Mouse (Mus musculus): Measurements from ENCODE around the gene Slc25a22. TPM values are rescaled to one million over a fixed set of nuclear protein-coding genes. Genes with fewer than 3 reads are reported as not detected.
"Not testable (repeated sequence)": the region's sequence is repeated elsewhere in the genome, so short reads cannot be mapped to it uniquely, and the experiment has no call there.

Gene Slc25a22
- polyA plus RNA-seq, 1 experiment from 2014 or later = 33.9 TPM

GRCm38 (mm10) chr7:141408833-141409232 is 28.9 kb downstream of the Slc25a22 start:
- ATAC-seq (ENCODE audit: low FRiP score) = peak; percentile 63
- no peak overlapping the region for H3K27ac ChIP-seq (ENCODE audit: low read depth, low read length)
- no peaks in the 10 kb centered on the region for H3K4me1 ChIP-seq (replicated peaks; ENCODE audit: control insufficient read depth, insufficient read depth, low read length)
- WGBS = 16% methylated on average over 11 of the region's 11 CpGs
- no peaks in the 10 kb centered on the region for H3K9me3 ChIP-seq (ENCODE audit: control insufficient read depth, low read length)
- no peaks in the 10 kb centered on the region for H3K27me3 ChIP-seq (ENCODE audit: control insufficient read depth, insufficient read depth, low read length)
- no peak overlapping the region for H3K4me2 ChIP-seq (replicated peaks; ENCODE audit: low read depth, low read length)
- peak; percentile 89 for DNase-seq (ENCODE audit: low spot score)
- 0 out of 2 replicates have a peak, but pooled peaks cover 2% of the 10 kb centered on the region for H3K36me3 ChIP-seq (ENCODE audit: control insufficient read depth, insufficient read depth, low read length)
- H3K4me3 ChIP-seq (ENCODE audit: low read depth, low read length) = no peak overlapping the region
- H3K9ac ChIP-seq (ENCODE audit: low read depth, low read length) = no peak overlapping the region

DNA sequence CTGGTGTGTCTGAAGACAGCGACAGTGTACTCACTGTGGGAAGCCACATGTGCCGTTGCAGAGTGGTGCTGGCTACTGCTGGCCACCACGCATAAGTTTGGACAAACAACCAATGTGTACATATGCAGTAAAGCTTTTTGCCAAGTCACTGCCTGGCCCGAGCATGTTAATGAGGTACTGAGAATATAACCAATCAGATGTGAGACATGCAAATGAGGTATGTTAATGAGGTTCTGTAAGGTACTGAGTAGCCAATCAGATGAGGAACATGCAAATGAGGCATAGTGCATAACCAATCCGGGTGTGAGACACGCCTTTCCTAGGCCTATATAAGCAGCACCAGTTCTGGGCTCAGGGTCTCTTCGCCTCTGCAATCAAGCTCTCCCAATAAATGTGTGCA is 30.0 kb downstream of the Slc25a22 start:
- not testable (repeated sequence) for H3K36me3 ChIP-seq (ENCODE audit: control insufficient read depth, insufficient read depth, low read length); H3K9me3 ChIP-seq (ENCODE audit: control insufficient read depth, low read length); H3K27me3 ChIP-seq (ENCODE audit: control insufficient read depth, insufficient read depth, low read length); H3K27ac ChIP-seq (ENCODE audit: low read depth, low read length); H3K4me2 ChIP-seq (replicated peaks; ENCODE audit: low read depth, low read length); DNase-seq (ENCODE audit: low spot score); ATAC-seq (ENCODE audit: low FRiP score); H3K9ac ChIP-seq (ENCODE audit: low read depth, low read length); H3K4me3 ChIP-seq (ENCODE audit: low read depth, low read length); H3K4me1 ChIP-seq (replicated peaks; ENCODE audit: control insufficient read depth, insufficient read depth, low read length)
- 98% methylated on average over 7 of the region's 7 CpGs for WGBS

- no peak overlapping the region for H3K27ac ChIP-seq (ENCODE audit: low read depth, low read length)
- H3K4me3 ChIP-seq (ENCODE audit: low read depth, low read length) = no peak overlapping the region
- no peaks in the 10 kb centered on the region for H3K9me3 ChIP-seq (ENCODE audit: control insufficient read depth, low read length)
- H3K36me3 ChIP-seq (ENCODE audit: control insufficient read depth, insufficient read depth, low read length) = peaks cover 8% of the 10 kb centered on the region
- H3K27me3 ChIP-seq (ENCODE audit: control insufficient read depth, insufficient read depth, low read length) = no peaks in the 10 kb centered on the region
- no peak overlapping the region for H3K9ac ChIP-seq (ENCODE audit: low read depth, low read length)
- no peak for ATAC-seq (ENCODE audit: low FRiP score)
- H3K4me2 ChIP-seq (replicated peaks; ENCODE audit: low read depth, low read length) = no peak overlapping the region
- DNase-seq (ENCODE audit: low spot score) = no peak
- WGBS = 87% methylated on average over 4 of the region's 4 CpGs
- H3K4me1 ChIP-seq (replicated peaks; ENCODE audit: control insufficient read depth, insufficient read depth, low read length) = no peaks in the 10 kb centered on the region
These were observed 32.2 kb downstream of the Slc25a22 start for GRCm38 (mm10) chr7:141405466-141405865.

DNA sequence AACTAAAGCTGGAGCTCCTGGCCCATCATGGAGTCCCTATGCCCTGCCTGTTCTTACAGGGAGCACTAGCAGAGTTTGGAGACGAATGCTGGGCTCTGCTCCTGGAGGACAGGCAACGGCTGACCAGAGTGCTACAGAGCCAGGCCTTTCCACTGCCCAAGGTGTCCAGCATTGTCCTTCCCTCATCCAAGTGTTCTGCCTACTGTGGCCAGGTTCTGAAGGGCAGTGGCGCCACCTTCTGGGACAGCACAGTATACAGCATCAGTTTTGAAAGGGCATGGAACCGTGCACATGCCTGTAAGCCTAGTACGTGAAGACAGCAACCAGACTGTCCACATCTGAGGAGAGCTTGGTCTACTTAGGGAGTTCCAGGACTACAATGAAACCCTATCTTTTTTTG is 34.4 kb downstream of the Slc25a22 start:
- Histone ChIP-seq H3K27ac (ENCODE audit: low read depth, low read length) (no peak overlapping the region), H3K4me2 (replicated peaks; ENCODE audit: low read depth, low read length) (no peak overlapping the region), H3K9me3 (ENCODE audit: control insufficient read depth, low read length) (no peaks in the 10 kb centered on the region), H3K9ac (ENCODE audit: low read depth, low read length) (no peak overlapping the region), H3K27me3 (ENCODE audit: control insufficient read depth, insufficient read depth, low read length) (no peaks in the 10 kb centered on the region), H3K36me3 (ENCODE audit: control insufficient read depth, insufficient read depth, low read length) (peaks cover 8% of the 10 kb centered on the region), H3K4me3 (ENCODE audit: low read depth, low read length) (no peak overlapping the region), H3K4me1 (replicated peaks; ENCODE audit: control insufficient read depth, insufficient read depth, low read length) (no peaks in the 10 kb centered on the region)
- 56% methylated on average over 5 of the region's 5 CpGs for WGBS
- ATAC-seq (ENCODE audit: low FRiP score) = peak; percentile 51; the same call in 1 of the 2 replicates
- peak; percentile 59 for DNase-seq (ENCODE audit: low spot score)

GRCm38 (mm10) chr7:141395348-141395747 is 42.3 kb downstream of the Slc25a22 start:
- Histone ChIP-seq H3K36me3 (ENCODE audit: control insufficient read depth, insufficient read depth, low read length) (peaks cover 4% of the 10 kb centered on the region; the same call in 1 of the 2 replicates), H3K27ac (ENCODE audit: low read depth, low read length) (no peak overlapping the region), H3K9me3 (ENCODE audit: control insufficient read depth, low read length) (no peaks in the 10 kb centered on the region), H3K9ac (ENCODE audit: low read depth, low read length) (no peak overlapping the region), H3K4me1 (replicated peaks; ENCODE audit: control insufficient read depth, insufficient read depth, low read length) (0 out of 2 replicates have a peak, but pooled peaks cover 6% of the 10 kb centered on the region), H3K4me3 (ENCODE audit: low read depth, low read length) (no peak overlapping the region), H3K27me3 (ENCODE audit: control insufficient read depth, insufficient read depth, low read length) (no peaks in the 10 kb centered on the region), H3K4me2 (replicated peaks; ENCODE audit: low read depth, low read length) (no peak overlapping the region)
- no peak for DNase-seq (ENCODE audit: low spot score)
- WGBS = 82% methylated on average over 1 of the region's 1 CpGs
- no peak for ATAC-seq (ENCODE audit: low FRiP score)

GRCm38 (mm10) chr7:141394771-141395170 is 42.9 kb downstream of the Slc25a22 start:
- Histone ChIP-seq H3K27ac (ENCODE audit: low read depth, low read length) (no peak overlapping the region), H3K4me2 (replicated peaks; ENCODE audit: low read depth, low read length) (no peak overlapping the region), H3K36me3 (ENCODE audit: control insufficient read depth, insufficient read depth, low read length) (peaks cover 2% of the 10 kb centered on the region; the same call in 1 of the 2 replicates), H3K4me3 (ENCODE audit: low read depth, low read length) (no peak overlapping the region), H3K9me3 (ENCODE audit: control insufficient read depth, low read length) (no peaks in the 10 kb centered on the region), H3K27me3 (ENCODE audit: control insufficient read depth, insufficient read depth, low read length) (no peaks in the 10 kb centered on the region), H3K9ac (ENCODE audit: low read depth, low read length) (no peak overlapping the region), H3K4me1 (replicated peaks; ENCODE audit: control insufficient read depth, insufficient read depth, low read length) (0 out of 2 replicates have a peak, but pooled peaks cover 6% of the 10 kb centered on the region)
- no peak for ATAC-seq (ENCODE audit: low FRiP score)
- DNase-seq (ENCODE audit: low spot score) = peak; percentile 83
- WGBS = 14% methylated on average over 6 of the region's 6 CpGs

GRCm38 (mm10) chr7:141394158-141394557 is 43.5 kb downstream of the Slc25a22 start:
- Histone ChIP-seq H3K27ac (ENCODE audit: low read depth, low read length) (no peak overlapping the region), H3K4me3 (ENCODE audit: low read depth, low read length) (no peak overlapping the region), H3K4me1 (replicated peaks; ENCODE audit: control insufficient read depth, insufficient read depth, low read length) (0 out of 2 replicates have a peak, but pooled peaks cover 6% of the 10 kb centered on the region), H3K9ac (ENCODE audit: low read depth, low read length) (no peak overlapping the region), H3K36me3 (ENCODE audit: control insufficient read depth, insufficient read depth, low read length) (peaks cover 2% of the 10 kb centered on the region; the same call in 1 of the 2 replicates), H3K4me2 (replicated peaks; ENCODE audit: low read depth, low read length) (no peak overlapping the region), H3K27me3 (ENCODE audit: control insufficient read depth, insufficient read depth, low read length) (no peaks in the 10 kb centered on the region), H3K9me3 (ENCODE audit: control insufficient read depth, low read length) (no peaks in the 10 kb centered on the region)
- 93% methylated on average over 7 of the region's 7 CpGs for WGBS
- ATAC-seq (ENCODE audit: low FRiP score) = no peak
- no peak for DNase-seq (ENCODE audit: low spot score)

GRCm38 (mm10) chr7:141392552-141393222 is 45.0 kb downstream of the Slc25a22 start:
- H3K36me3 ChIP-seq (ENCODE audit: control insufficient read depth, insufficient read depth, low read length) = peaks cover 2% of the 10 kb centered on the region; the same call in 1 of the 2 replicates
- ATAC-seq (ENCODE audit: low FRiP score) (peak; percentile 69), DNase-seq (ENCODE audit: low spot score) (no peak)
- peak overlapping the region; percentile 57 for H3K9ac ChIP-seq (ENCODE audit: low read depth, low read length)
- H3K9me3 ChIP-seq (ENCODE audit: control insufficient read depth, low read length) = no peaks in the 10 kb centered on the region
- no peaks in the 10 kb centered on the region for H3K27me3 ChIP-seq (ENCODE audit: control insufficient read depth, insufficient read depth, low read length)
- 0 out of 2 replicates have a peak overlapping the region, but pooled peaks have one; percentile 9 for H3K27ac ChIP-seq (ENCODE audit: low read depth, low read length)
- H3K4me1 ChIP-seq (replicated peaks; ENCODE audit: control insufficient read depth, insufficient read depth, low read length) = 0 out of 2 replicates have a peak, but pooled peaks cover 6% of the 10 kb centered on the region
- peak overlapping the region; percentile 68 for H3K4me2 ChIP-seq (replicated peaks; ENCODE audit: low read depth, low read length)
- 32% methylated on average over 9 of the region's 9 CpGs for WGBS
- H3K4me3 ChIP-seq (ENCODE audit: low read depth, low read length) = peak overlapping the region; percentile 72
